Comparison of ENCODE assay signal across 10 mouse cellular contexts in genomic region chr3:105559456-105559855, GRCm38 (mm10).
A peak's percentile ranks its signal among the peaks of the same experiment; 100 is the strongest.
DNase-seq lines count a peak whose midpoint lies in the region; ATAC-seq and TF ChIP-seq lines count a peak whose summit lies in the region.
"Had no signal": no experiment of that assay in that cellular context is flagged by ENCODE, and none has a peak within 500 bp of the region (broad histone marks: within the 10 kb centered on the region; RNA-seq: fewer than 3 reads in every experiment).

No protein-coding gene starts in this region.

- H3K4me1 ChIP-seq in intestine, embryonic 14.5 days (replicated peaks; ENCODE audit: control insufficient read depth, insufficient read depth, low read length): no peaks in the 10 kb centered on the region; the same call in 1 of the 2 replicates
- peaks cover 5% of the 10 kb centered on the region; the same call in 1 of the 2 replicates for H3K4me1 ChIP-seq in intestine, embryonic 15.5 days (replicated peaks)
- H3K4me1 ChIP-seq in forebrain, postnatal 0 days (ENCODE audit: insufficient read depth): no peaks in the 10 kb centered on the region
- peaks cover 11% of the 10 kb centered on the region; the same call in 1 of the 2 replicates for H3K4me1 ChIP-seq in midbrain, embryonic 14.5 days (ENCODE audit: control insufficient read depth, insufficient read depth, low read length)
- H3K4me1 ChIP-seq: stomach, embryonic 15.5 days had no signal

- intact Hi-C loops in gastrocnemius, postnatal 36 days (cut with DNase I): no loop called here

- H3K27ac ChIP-seq in intestine, embryonic 14.5 days (ENCODE audit: low read depth): 0 out of 2 replicates have a peak overlapping the region, but pooled peaks have one; percentile 5
- H3K27ac ChIP-seq in intestine, embryonic 15.5 days: no peak overlapping the region
- H3K27ac ChIP-seq in forebrain, postnatal 0 days (ENCODE audit: low read depth, low read length): no peak overlapping the region
- peak overlapping the region; percentile 33; the same call in 1 of the 2 replicates for H3K27ac ChIP-seq in midbrain, embryonic 14.5 days (replicated peaks; ENCODE audit: low read depth, low read length)
- H3K27ac ChIP-seq: stomach, embryonic 15.5 days had no signal

- no peak overlapping the region for H3K4me3 ChIP-seq in intestine, embryonic 14.5 days (ENCODE audit: low read depth, low read length)
- H3K4me3 ChIP-seq in intestine, embryonic 15.5 days (replicated peaks): no peak overlapping the region
- H3K4me3 ChIP-seq in forebrain, postnatal 0 days (ENCODE audit: low read depth, low read length): no peak overlapping the region
- H3K4me3 ChIP-seq in midbrain, embryonic 14.5 days (replicated peaks; ENCODE audit: low read depth, low read length): no peak overlapping the region
- H3K4me3 ChIP-seq: stomach, embryonic 15.5 days had no signal

- no peak overlapping the region for H3K9ac ChIP-seq in intestine, embryonic 14.5 days (ENCODE audit: low read length)
- H3K9ac ChIP-seq in intestine, embryonic 15.5 days: no peak overlapping the region
- H3K9ac ChIP-seq in forebrain, postnatal 0 days: no peak overlapping the region
- no peak overlapping the region for H3K9ac ChIP-seq in midbrain, embryonic 14.5 days (replicated peaks; ENCODE audit: low read length)
- H3K9ac ChIP-seq: stomach, embryonic 15.5 days had no signal

- 36% methylated on average over 2 of the region's 2 CpGs for WGBS in intestine, embryonic 14.5 days
- WGBS in intestine, embryonic 15.5 days: 26% methylated on average over 2 of the region's 2 CpGs
- WGBS in forebrain, postnatal 0 days: 42% methylated on average over 2 of the region's 2 CpGs
- 13% methylated on average over 1 of the region's 2 CpGs for WGBS in midbrain, embryonic 14.5 days

- H3K27me3 ChIP-seq in intestine, embryonic 14.5 days (replicated peaks; ENCODE audit: control insufficient read depth, insufficient read depth, low read length): no peaks in the 10 kb centered on the region
- H3K27me3 ChIP-seq in intestine, embryonic 15.5 days (replicated peaks): no peaks in the 10 kb centered on the region
- no peaks in the 10 kb centered on the region for H3K27me3 ChIP-seq in forebrain, postnatal 0 days (ENCODE audit: insufficient read depth, low read length)
- H3K27me3 ChIP-seq in midbrain, embryonic 14.5 days (ENCODE audit: control insufficient read depth, insufficient read depth, low read length): no peaks in the 10 kb centered on the region
- H3K27me3 ChIP-seq: stomach, embryonic 15.5 days had no signal

- no peak for DNase-seq in intestine, embryonic 14.5 days (ENCODE audit: low spot score)
- DNase-seq in ZHBTc4 (ENCODE audit: low read depth, low spot score): peak; percentile 38
- no peak for DNase-seq in forebrain, postnatal 0 days
- DNase-seq in midbrain, embryonic 14.5 days: no peak
- no peak for DNase-seq in thymus, postnatal 4 days
- no peak for DNase-seq in gastrocnemius, postnatal 36 days
- DNase-seq in gastrocnemius, adult 8-10 months (ENCODE audit: low spot score in 2 of 2): no peak
- DNase-seq: heart, postnatal 4 days had no signal

- no peaks in the 10 kb centered on the region for H3K36me3 ChIP-seq in intestine, embryonic 14.5 days (ENCODE audit: control insufficient read depth, insufficient read depth, low read length)
- H3K36me3 ChIP-seq in intestine, embryonic 15.5 days: no peaks in the 10 kb centered on the region
- H3K36me3 ChIP-seq in forebrain, postnatal 0 days (ENCODE audit: insufficient read depth): no peaks in the 10 kb centered on the region
- H3K36me3 ChIP-seq in midbrain, embryonic 14.5 days (ENCODE audit: control insufficient read depth, insufficient read depth, low read length): no peaks in the 10 kb centered on the region
- H3K36me3 ChIP-seq: stomach, embryonic 15.5 days had no signal

- no peak for TF ChIP-seq CTCF in forebrain, postnatal 0 days (IDR thresholded peaks at IDR 0.05; ENCODE audit: low read depth)

- no peak overlapping the region for H3K4me2 ChIP-seq in intestine, embryonic 14.5 days (ENCODE audit: low read length)
- H3K4me2 ChIP-seq in intestine, embryonic 15.5 days (replicated peaks): no peak overlapping the region
- H3K4me2 ChIP-seq in forebrain, postnatal 0 days (ENCODE audit: low read depth): no peak overlapping the region
- no peak overlapping the region for H3K4me2 ChIP-seq in midbrain, embryonic 14.5 days (ENCODE audit: low read length)
- H3K4me2 ChIP-seq: stomach, embryonic 15.5 days had no signal

- no peaks in the 10 kb centered on the region for H3K9me3 ChIP-seq in intestine, embryonic 14.5 days (ENCODE audit: control insufficient read depth, low read length)
- H3K9me3 ChIP-seq in intestine, embryonic 15.5 days: no peaks in the 10 kb centered on the region
- no peaks in the 10 kb centered on the region for H3K9me3 ChIP-seq in forebrain, postnatal 0 days (ENCODE audit: low read length)
- H3K9me3 ChIP-seq in midbrain, embryonic 14.5 days (ENCODE audit: control insufficient read depth, low read length): no peaks in the 10 kb centered on the region
- H3K9me3 ChIP-seq: stomach, embryonic 15.5 days had no signal

- ATAC-seq in intestine, embryonic 14.5 days (replicated peaks; ENCODE audit: low FRiP score, low TSS enrichment, low read depth): no peak
- no peak for ATAC-seq in intestine, embryonic 15.5 days
- ATAC-seq in forebrain, postnatal 0 days: peak; percentile 14; the same call in 1 of the 2 replicates
- peak; percentile 63 for ATAC-seq in midbrain, embryonic 14.5 days (ENCODE audit: low FRiP score, low TSS enrichment)

Comparison
In these comparisons a context has a peak if more than half of its experiments do, and no peak if none do; other contexts are left out.
1. H3K27ac ChIP-seq: peak in intestine, embryonic 14.5 days (single experiment) and midbrain, embryonic 14.5 days (single experiment); none in intestine, embryonic 15.5 days (single experiment) and forebrain, postnatal 0 days (single experiment).
2. ATAC-seq: peak in forebrain, postnatal 0 days (single experiment) and midbrain, embryonic 14.5 days (single experiment); none in intestine, embryonic 14.5 days (single experiment) and intestine, embryonic 15.5 days (single experiment).